7 mouse cellular contexts compared by ENCODE assay signal in genomic region chr7:106529433-106530102, GRCm38 (mm10).
A peak's percentile ranks its signal among the peaks of the same experiment; 100 is the strongest.
DNase-seq lines count a peak whose midpoint lies in the region; ATAC-seq and TF ChIP-seq lines count a peak whose summit lies in the region.
"Not testable (repeated sequence)": the region's sequence is repeated elsewhere in the genome, so short reads cannot be mapped to it uniquely, and the experiment has no call there.

No protein-coding gene starts in this region.

- not testable (repeated sequence) for H3K36me3 ChIP-seq in MEL (ENCODE audit: control insufficient read depth in 1 of 2, insufficient read depth in 2 of 2, low read length in 2 of 2); liver, embryonic 11.5 days (ENCODE audit: control insufficient read depth, insufficient read depth, low read length); liver, postnatal 0 days (replicated peaks; ENCODE audit: insufficient read depth, low read length)

- not testable (repeated sequence) for H3K4me1 ChIP-seq in MEL (ENCODE audit: control insufficient read depth in 1 of 2, insufficient read depth in 2 of 2, low read length in 2 of 2); liver, embryonic 11.5 days (replicated peaks; ENCODE audit: control insufficient read depth, insufficient read depth, low read length); liver, postnatal 0 days (ENCODE audit: insufficient read depth)

- H3K4me2 ChIP-seq in liver, embryonic 11.5 days; liver, postnatal 0 days (ENCODE audit: low read depth, low read length): not testable (repeated sequence)

- not testable (repeated sequence) for H3K9ac ChIP-seq in MEL (ENCODE audit: control insufficient read depth, low read depth, low read length, poor library complexity, severe bottlenecking); liver, embryonic 11.5 days (ENCODE audit: low read depth, low read length); liver, postnatal 0 days (replicated peaks)

- not testable (repeated sequence) for H3K79me2 ChIP-seq in MEL (ENCODE audit: control insufficient read depth, insufficient read depth, low read length, poor library complexity)

- WGBS in liver, embryonic 11.5 days, result 58% methylated on average over 2 of the region's 2 CpGs
- WGBS in liver, postnatal 0 days (ENCODE audit: insufficient replicate concordance), result 30% methylated on average over 2 of the region's 2 CpGs

- peak; percentile 37 to 48 for DNase-seq in B cell, adult 2 months
- peak; percentile 10 for DNase-seq in MEL (ENCODE audit: low read depth, low spot score)
- peak; percentile 10 to 15 for DNase-seq in heart, postnatal 36 days
- DNase-seq in liver, embryonic 11.5 days (ENCODE audit: low spot score), result not testable (repeated sequence)
- DNase-seq in liver, postnatal 0 days, result peak; percentile 27
- DNase-seq in natural killer cell, adult 2 months (ENCODE audit: low spot score in 2 of 2), result peak; percentile 11 to 13

- TF ChIP-seq POLR2A in MEL (IDR thresholded peaks at IDR 0.05; ENCODE audit: control insufficient read depth in 1 of 2, insufficient read depth in 1 of 2, low read depth in 1 of 2, low read length in 2 of 2, poor library complexity in 1 of 2), result not testable (repeated sequence)

- TF ChIP-seq CTCF in MEL (IDR thresholded peaks at IDR 0.05 in 2 of 3, conservative IDR thresholded peaks at IDR 0.05 in 1 of 3; ENCODE audit: control insufficient read depth in 1 of 3, insufficient read depth in 1 of 3, low read depth in 2 of 3, low read length in 3 of 3, poor library complexity in 1 of 3, severe bottlenecking in 1 of 3); liver, postnatal 0 days (IDR thresholded peaks at IDR 0.05; ENCODE audit: low read depth): not testable (repeated sequence)

- H3K27ac ChIP-seq in MEL (ENCODE audit: control insufficient read depth, low read depth, low read length); liver, embryonic 11.5 days (ENCODE audit: low read depth, low read length): not testable (repeated sequence)
- H3K27ac ChIP-seq in liver, postnatal 0 days (ENCODE audit: low read depth), result peak overlapping the region; percentile 60; the same call in 1 of the 2 replicates

- TF ChIP-seq RAD21 in MEL (IDR thresholded peaks at IDR 0.05; ENCODE audit: low read depth, low read length), result not testable (repeated sequence)

- not testable (repeated sequence) for H3K27me3 ChIP-seq in MEL (ENCODE audit: control insufficient read depth in 1 of 2, insufficient read depth in 2 of 2, low read length in 2 of 2); liver, embryonic 11.5 days (replicated peaks; ENCODE audit: control insufficient read depth, insufficient read depth, low read length); liver, postnatal 0 days (ENCODE audit: insufficient read depth, low read length)

- peak; percentile 59 for ATAC-seq in common myeloid progenitor, adult 5-6 weeks (replicated peaks; ENCODE audit: low read depth, poor library complexity, severe bottlenecking)
- peak; percentile 57; the same call in 1 of the 2 replicates for ATAC-seq in liver, embryonic 11.5 days (replicated peaks; ENCODE audit: low FRiP score)
- ATAC-seq in liver, postnatal 0 days, result peak; percentile 66

- H3K4me3 ChIP-seq in MEL (ENCODE audit: control insufficient read depth in 1 of 2, insufficient read depth in 1 of 2, low read depth in 2 of 2, low read length in 2 of 2); liver, embryonic 11.5 days (ENCODE audit: low read depth, low read length); liver, postnatal 0 days (ENCODE audit: low read depth, low read length): not testable (repeated sequence)

- intact Hi-C loops in heart, postnatal 36 days (cut with DNase I), result not testable (repeated sequence)

- H3K9me3 ChIP-seq in MEL (replicated peaks; ENCODE audit: insufficient read depth, low read length); liver, embryonic 11.5 days (ENCODE audit: control insufficient read depth, low read length); liver, postnatal 0 days (ENCODE audit: low read length): not testable (repeated sequence)

- not testable (repeated sequence) for TF ChIP-seq EP300 in MEL (IDR thresholded peaks at IDR 0.05; ENCODE audit: low read depth in 1 of 2, low read length in 2 of 2)
- TF ChIP-seq EP300 in liver, postnatal 0 days (IDR thresholded peaks at IDR 0.05; ENCODE audit: low read depth), result peak; percentile 71
